Comparison of ENCODE assay signal across 25 mouse cellular contexts in genomic region chr3:94792258-94792657, GRCm38 (mm10). TPM values are rescaled to one million over a fixed set of nuclear protein-coding genes. Genes with fewer than 3 reads are reported as not detected.
"Had no signal": no experiment of that assay in that cellular context is flagged by ENCODE, and none has a peak within 500 bp of the region (broad histone marks: within the 10 kb centered on the region; RNA-seq: fewer than 3 reads in every experiment).

No protein-coding gene starts in this region.

- H3K36me3 ChIP-seq: limb, embryonic 10.5 days; limb, embryonic 13.5 days; liver, embryonic 12.5 days; liver, embryonic 15.5 days; lung, embryonic 15.5 days; midbrain, embryonic 10.5 days; midbrain, embryonic 13.5 days; stomach, embryonic 15.5 days had no signal

- ATAC-seq: intestine, postnatal 0 days; liver, embryonic 12.5 days; midbrain, embryonic 13.5 days; midbrain, embryonic 16.5 days had no signal

- H3K4me2 ChIP-seq: limb, embryonic 13.5 days; liver, embryonic 12.5 days; liver, embryonic 15.5 days; lung, embryonic 15.5 days; midbrain, embryonic 13.5 days; stomach, embryonic 15.5 days had no signal

- H3K27ac ChIP-seq: left cerebral cortex, adult 2 months; limb, embryonic 10.5 days; limb, embryonic 13.5 days; liver, embryonic 12.5 days; liver, embryonic 15.5 days; lung, embryonic 15.5 days; midbrain, embryonic 10.5 days; midbrain, embryonic 13.5 days; stomach, embryonic 15.5 days had no signal

- H3K4me1 ChIP-seq: megakaryocyte, embryonic 14.5 days; stomach, embryonic 15.5 days had no signal

- H3K4me3 ChIP-seq: left cerebral cortex, adult 2 months; limb, embryonic 10.5 days; limb, embryonic 13.5 days; liver, embryonic 12.5 days; liver, embryonic 15.5 days; lung, embryonic 15.5 days; megakaryocyte, embryonic 14.5 days; midbrain, embryonic 10.5 days; midbrain, embryonic 13.5 days; myocyte; stomach, embryonic 15.5 days had no signal

- H3K9ac ChIP-seq: limb, embryonic 13.5 days; liver, embryonic 12.5 days; liver, embryonic 15.5 days; lung, embryonic 15.5 days; midbrain, embryonic 13.5 days; stomach, embryonic 15.5 days had no signal

- H3K27me3 ChIP-seq: limb, embryonic 13.5 days; lung, embryonic 15.5 days; midbrain, embryonic 13.5 days; stomach, embryonic 15.5 days had no signal

- H3K9me3 ChIP-seq: limb, embryonic 10.5 days; limb, embryonic 13.5 days; liver, embryonic 12.5 days; liver, embryonic 15.5 days; lung, embryonic 15.5 days; midbrain, embryonic 10.5 days; midbrain, embryonic 13.5 days; stomach, embryonic 15.5 days had no signal

- DNase-seq: kidney, adult 2 months; kidney, postnatal 10 days; kidney, postnatal 36 days; liver; lung, adult 18-20 months; lung, postnatal 10 days; lung, postnatal 36 days; right cerebral cortex, postnatal 25 days; spleen, adult 18-20 months; thymus, adult 18-20 months; thymus, postnatal 36 days had no signal

RNA-seq across cellular contexts. Expression of gene Cgn, which starts 6.0 kb away (rescaled TPM):
- total RNA-seq: monocyte, adult 5-6 weeks had no signal
